Mouse (Mus musculus) CH12.LX (cell line): Measurements from ENCODE around the gene Adamts20. TPM values are rescaled to one million over a fixed set of nuclear protein-coding genes. Genes with fewer than 3 reads are reported as not detected.

ENCODE experiments used
- DNase-seq: peaks from one replicate; pipeline ENCODE4 v3.0.0-alpha.2; 2013; ENCODE audit errors: extremely low read depth
- H3K27ac ChIP-seq: 2 replicates; pipeline ENCODE4 v1.5.1; 2012; ENCODE audit warnings: low read depth, mild to moderate bottlenecking, control low read depth, moderate library complexity; ENCODE audit not compliant: insufficient read depth
- H3K27me3 ChIP-seq: replicated peaks from 2 replicates; pipeline ENCODE3; 2012; ENCODE audit warnings: inconsistent platforms
- H3K36me3 ChIP-seq, 2 experiments: replicated peaks in 1 of 2; 2 replicates each; pipeline versions ENCODE3 to v1.6.1; 2012; ENCODE audit warnings: inconsistent platforms in 1 of 2, low read length in 1 of 2, mild to moderate bottlenecking in 1 of 2, mixed read lengths in 1 of 2, moderate library complexity in 1 of 2; ENCODE audit not compliant: control insufficient read depth in 1 of 2, insufficient read depth in 1 of 2
- H3K4me1 ChIP-seq, 2 experiments: 2 replicates each; pipeline ENCODE4 v1.6.1; 2012; ENCODE audit warnings: inconsistent platforms in 1 of 2, moderate library complexity in 1 of 2; ENCODE audit not compliant: insufficient read depth in 2 of 2, control insufficient read depth in 1 of 2
- H3K4me2 ChIP-seq: 2 replicates; pipeline ENCODE4 v1.6.1; 2012; ENCODE audit warnings: low read depth, mild to moderate bottlenecking, control low read depth; ENCODE audit not compliant: poor library complexity, insufficient read depth, severe bottlenecking
- H3K4me3 ChIP-seq, 3 experiments: fragments of 150-350 bp in 1 of 3; sonication (generic) in 1 of 3; replicated peaks in 1 of 3; 2 replicates each; pipeline versions ENCODE3 to v1.5.1; 2011 to 2012; ENCODE audit warnings: low read depth in 2 of 3, low read length in 2 of 3, mild to moderate bottlenecking in 2 of 3, moderate library complexity in 2 of 3, control low read depth in 1 of 3, improper control_type of control experiment in 1 of 3, inconsistent platforms in 1 of 3, mixed read lengths in 1 of 3; ENCODE audit not compliant: poor library complexity in 1 of 3
- H3K79me2 ChIP-seq: replicated peaks from 2 replicates; pipeline ENCODE4 v1.6.1; 2012; ENCODE audit warnings: mild to moderate bottlenecking, moderate library complexity; ENCODE audit not compliant: control insufficient read depth, poor library complexity, insufficient read depth, severe bottlenecking; ENCODE audit errors: extremely low read depth
- H3K9ac ChIP-seq: 2 replicates; pipeline ENCODE4 v1.6.1; 2012; ENCODE audit warnings: low read depth, mild to moderate bottlenecking, control low read depth, moderate library complexity; ENCODE audit not compliant: insufficient read depth
- H3K9me3 ChIP-seq: replicated peaks from 2 replicates; pipeline ENCODE3; 2012; ENCODE audit warnings: low read length, inconsistent platforms, mixed read lengths
- BHLHE40 ChIP-seq: IDR thresholded peaks from 2 replicates; pipeline ENCODE4 v1.6.1; 2011; ENCODE audit warnings: mild to moderate bottlenecking, low read depth, low read length, improper control_type of control experiment
- CHD1 ChIP-seq: IDR thresholded peaks from 2 replicates; pipeline ENCODE4 v1.6.1; 2012; ENCODE audit warnings: low read depth, low read length, improper control_type of control experiment, inconsistent platforms
- CHD2 ChIP-seq: IDR thresholded peaks from 2 replicates; pipeline ENCODE4 v1.6.1; 2011; ENCODE audit warnings: low read length, improper control_type of control experiment
- CTCF ChIP-seq, 2 experiments: IDR thresholded peaks in 1 of 2; conservative IDR thresholded peaks in 1 of 2; 2 replicates each; pipeline ENCODE4 v1.5.1; 2011 to 2012; ENCODE audit warnings: low read depth in 2 of 2, low read length in 2 of 2, improper control_type of control experiment in 1 of 2, inconsistent platforms in 1 of 2, mild to moderate bottlenecking in 1 of 2, moderate library complexity in 1 of 2
- E2F4 ChIP-seq: IDR thresholded peaks from 2 replicates; pipeline ENCODE4 v1.6.1; 2011; ENCODE audit warnings: low read depth, low read length, improper control_type of control experiment; ENCODE audit not compliant: insufficient replicate concordance
- EP300 ChIP-seq: IDR thresholded peaks from 2 replicates; pipeline ENCODE4 v1.6.1; 2011; ENCODE audit warnings: low read length, improper control_type of control experiment
- ETS1 ChIP-seq: conservative IDR thresholded peaks from 2 replicates; pipeline ENCODE4 v1.6.1; 2012; ENCODE audit warnings: low read depth, mild to moderate bottlenecking, inconsistent platforms, low read length, improper control_type of control experiment, moderate library complexity
- GABPA ChIP-seq: IDR thresholded peaks from 2 replicates; pipeline ENCODE4 v1.6.1; 2012; ENCODE audit warnings: low read depth, low read length, improper control_type of control experiment, inconsistent platforms; ENCODE audit not compliant: insufficient replicate concordance
- IRF4 ChIP-seq: IDR thresholded peaks from 2 replicates; pipeline ENCODE4 v1.6.1; 2014; ENCODE audit warnings: low read depth, mild to moderate bottlenecking, inconsistent platforms, low read length, improper control_type of control experiment
- KAT2A ChIP-seq: IDR thresholded peaks from 2 replicates; pipeline ENCODE4 v1.6.1; 2012; ENCODE audit warnings: low read length, improper control_type of control experiment, inconsistent platforms; ENCODE audit not compliant: insufficient replicate concordance
- MAFK ChIP-seq: IDR thresholded peaks from 2 replicates; pipeline ENCODE4 v1.6.1; 2011; ENCODE audit warnings: low read length, improper control_type of control experiment; ENCODE audit not compliant: insufficient replicate concordance
- MAX ChIP-seq: IDR thresholded peaks from 2 replicates; pipeline ENCODE4 v1.6.1; 2011; ENCODE audit warnings: low read length, improper control_type of control experiment
- MAZ ChIP-seq: IDR thresholded peaks from 2 replicates; pipeline ENCODE4 v1.6.1; 2012; ENCODE audit warnings: low read depth, mild to moderate bottlenecking, inconsistent platforms, low read length, improper control_type of control experiment, moderate library complexity
- MEF2A ChIP-seq: IDR thresholded peaks from 2 replicates; pipeline ENCODE4 v1.6.1; 2014; ENCODE audit warnings: low read depth, mild to moderate bottlenecking, inconsistent platforms, low read length, improper control_type of control experiment, borderline replicate concordance
- MXI1 ChIP-seq: IDR thresholded peaks from 2 replicates; pipeline ENCODE4 v1.6.1; 2011; ENCODE audit warnings: mild to moderate bottlenecking, low read depth, low read length, improper control_type of control experiment
- MYC ChIP-seq: IDR thresholded peaks from 2 replicates; pipeline ENCODE4 v1.6.1; 2011; ENCODE audit warnings: low read depth, mild to moderate bottlenecking, improper control_type of control experiment, low read length
- NRF1 ChIP-seq: IDR thresholded peaks from 2 replicates; pipeline ENCODE4 v1.6.1; 2014; ENCODE audit warnings: low read depth, mild to moderate bottlenecking, inconsistent platforms, low read length, improper control_type of control experiment, moderate library complexity
- POLR2AphosphoS2 ChIP-seq: IDR thresholded peaks from 2 replicates; pipeline ENCODE4 v1.6.1; 2011; ENCODE audit warnings: low read depth, low read length, improper control_type of control experiment
- RAD21 ChIP-seq: IDR thresholded peaks from 2 replicates; pipeline ENCODE4 v1.6.1; 2011; ENCODE audit warnings: low read depth, mild to moderate bottlenecking, low read length, improper control_type of control experiment, moderate library complexity
- RCOR1 ChIP-seq: conservative IDR thresholded peaks from 2 replicates; pipeline ENCODE4 v1.6.1; 2012; ENCODE audit warnings: low read depth, mild to moderate bottlenecking, inconsistent platforms, low read length, improper control_type of control experiment
- SIN3A ChIP-seq: IDR thresholded peaks from 2 replicates; pipeline ENCODE4 v1.6.1; 2012; ENCODE audit warnings: low read length, improper control_type of control experiment, inconsistent platforms
- SMC3 ChIP-seq: IDR thresholded peaks from 2 replicates; pipeline ENCODE4 v1.6.1; 2011; ENCODE audit warnings: low read depth, low read length, improper control_type of control experiment
- TBP ChIP-seq: conservative IDR thresholded peaks from 2 replicates; pipeline ENCODE4 v1.6.1; 2011; ENCODE audit warnings: low read depth, low read length, improper control_type of control experiment
- TCF12 ChIP-seq: IDR thresholded peaks from 2 replicates; pipeline ENCODE4 v1.6.1; 2014; ENCODE audit warnings: low read depth, mild to moderate bottlenecking, inconsistent platforms, low read length, improper control_type of control experiment
- USF1 ChIP-seq: IDR thresholded peaks from 2 replicates; pipeline ENCODE4 v1.6.1; 2014; ENCODE audit warnings: low read depth, mild to moderate bottlenecking, inconsistent platforms, low read length, improper control_type of control experiment
- ZC3H11A ChIP-seq: IDR thresholded peaks from 2 replicates; pipeline ENCODE4 v1.6.1; 2012; ENCODE audit warnings: low read depth, mild to moderate bottlenecking, inconsistent platforms, low read length, improper control_type of control experiment
- dilution Hi-C: fragments of 300-500 bp; cut with MboI; formaldehyde crosslinking; loops from 2 replicates; pipeline ENCODE4 v1.14.3; 2020; ENCODE audit warnings: low sequenced_read_pairs; ENCODE audit not compliant: extremely low pct_unique_long_range_greater_than_20kb, extremely low pct_ligation_motif_present
- in situ Hi-C: fragments of 300-500 bp; cut with MboI; formaldehyde crosslinking; loops from 3 replicates; pipeline ENCODE4 v1.14.3; 2019; ENCODE audit warnings: low sequenced_read_pairs, low pct_ligation_motif_present, low pct_unique_long_range_greater_than_20kb, mixed read lengths
- polyA plus RNA-seq: library from polyadenylated mRNA; unstranded; fragments of >175 nt; gene quantifications from 2 replicates; pipeline ENCODE4 v1.2.1, GENCODE M21; 2012; ENCODE audit warnings: low read depth; ENCODE audit not compliant: insufficient read length
- total RNA-seq, 2 experiments: library from RNA; depleted of rRNA; stranded (reverse); fragments of 300-350 nt in 1 of 2; fragments of >200 nt in 1 of 2; gene quantifications; 2 replicates each; pipeline ENCODE4 v1.2.3; 2012 to 2014

The Adamts20 gene
- total and polyA plus RNA-seq, 3 experiments = 0.37 to 1.5 (median 0.68) TPM

GRCm38 (mm10) chr15:94427482-94428214 is 37.6 kb downstream of the Adamts20 start:
- peak; percentile 88 for TF ChIP-seq RCOR1
- peak; percentile 72 for TF ChIP-seq ETS1
- TF ChIP-seq EP300 = peak; percentile 96
- TF ChIP-seq CHD2 = peak; percentile 28; the same call in 1 of the 2 replicates
- no peak; the same call in 1 of the 2 replicates for TF ChIP-seq SMC3
- TF ChIP-seq TCF12 = peak; percentile 82
- no peak for TF ChIP-seq NRF1
- peak; percentile 98 for TF ChIP-seq IRF4
- TF ChIP-seq E2F4 = no peak
- TF ChIP-seq MEF2A = peak; percentile 55; the same call in 1 of the 2 replicates
- TF ChIP-seq TBP = peak; percentile 94
- TF ChIP-seq BHLHE40 = peak; percentile 93
- TF ChIP-seq SIN3A = 0 out of 2 replicates have a peak, but pooled peaks have one; percentile 22
- Histone ChIP-seq H3K27me3 (no peaks in the 10 kb centered on the region), H3K36me3 (no peaks in the 10 kb centered on the region), H3K4me1 (peaks cover 17 to 36% of the 10 kb centered on the region in 2 experiments), H3K9ac (no peak overlapping the region), H3K4me2 (peak overlapping the region; percentile 1; the same call in 1 of the 2 replicates), H3K9me3 (no peaks in the 10 kb centered on the region), H3K79me2 (no peaks in the 10 kb centered on the region), H3K27ac (peak overlapping the region; percentile 73), H3K4me3 (no peak overlapping the region)
- in situ Hi-C loops = no loop called here
- dilution Hi-C loops = no loop called here
- peak; percentile 89 for DNase-seq

GRCm38 (mm10) chr15:94420526-94420925 is 44.7 kb downstream of the Adamts20 start:
- in situ Hi-C loops = no loop called here
- no peak overlapping the region for H3K4me2 ChIP-seq
- H3K9ac ChIP-seq = no peak overlapping the region
- no peaks in the 10 kb centered on the region for H3K9me3 ChIP-seq
- H3K4me3 ChIP-seq = no peak overlapping the region
- H3K36me3 ChIP-seq = no peaks in the 10 kb centered on the region
- H3K27ac ChIP-seq = no peak overlapping the region
- peaks cover 19 to 49% of the 10 kb centered on the region in 2 experiments for H3K4me1 ChIP-seq
- dilution Hi-C loops = no loop called here
- TF ChIP-seq USF1 = no peak
- TF ChIP-seq CHD1 = no peak
- TF ChIP-seq ZC3H11A = no peak
- TF ChIP-seq MXI1 = no peak
- no peak for TF ChIP-seq MAZ
- no peak for TF ChIP-seq MAX
- no peak for TF ChIP-seq POLR2AphosphoS2
- TF ChIP-seq GABPA = no peak
- TF ChIP-seq BHLHE40 = no peak
- no peak for TF ChIP-seq KAT2A
- no peak for TF ChIP-seq RAD21
- no peak for TF ChIP-seq NRF1
- no peak for TF ChIP-seq CTCF (conservative IDR thresholded peaks at IDR 0.05 in 1 of 2, IDR thresholded peaks at IDR 0.05 in 1 of 2; ENCODE audit: low read depth in 2 of 2, low read length in 2 of 2)
- no peak for TF ChIP-seq TCF12
- TF ChIP-seq SMC3 = no peak
- TF ChIP-seq MAFK = no peak
- no peak for TF ChIP-seq EP300
- no peak for TF ChIP-seq E2F4
- TF ChIP-seq MYC = no peak
- no peak for DNase-seq
- no peaks in the 10 kb centered on the region for H3K79me2 ChIP-seq
- no peaks in the 10 kb centered on the region for H3K27me3 ChIP-seq
